Mouse (Mus musculus) adipocyte (in vitro differentiated cells): ENCODE measurements at regions not wholly inside any gene's neighbourhood (a gene's known extent, or its start where the extent isn't known, plus 50 kb on each side); places are given as distances from the start of the nearest gene placed in this dataset.

Experiments
- DNase-seq: peaks from one replicate; pipeline ENCODE4 v3.0.0-alpha.2; 2016; ENCODE audit warnings: low spot score

DNA sequence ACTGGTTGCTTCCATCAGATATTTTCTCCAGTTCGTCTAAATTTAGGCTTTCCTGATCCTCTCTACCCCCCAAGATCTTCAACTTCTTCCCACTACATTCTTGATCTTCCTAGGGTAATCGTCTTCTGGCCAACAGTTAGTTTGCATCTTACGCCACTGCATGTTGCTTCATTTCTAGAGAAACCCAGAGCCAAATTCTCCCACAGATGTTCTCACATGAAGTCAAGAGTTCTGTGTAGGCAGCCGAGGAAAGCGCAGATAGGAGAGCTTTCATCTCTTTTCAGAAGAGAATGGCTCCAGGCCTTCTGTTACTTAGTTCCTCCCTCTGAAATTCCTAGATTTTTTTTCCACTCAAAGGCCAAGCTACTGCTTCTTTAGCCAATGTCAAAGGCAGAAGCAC is 179.9 kb downstream of the Fgf10 start:
- peak; percentile 28 for DNase-seq

DNA sequence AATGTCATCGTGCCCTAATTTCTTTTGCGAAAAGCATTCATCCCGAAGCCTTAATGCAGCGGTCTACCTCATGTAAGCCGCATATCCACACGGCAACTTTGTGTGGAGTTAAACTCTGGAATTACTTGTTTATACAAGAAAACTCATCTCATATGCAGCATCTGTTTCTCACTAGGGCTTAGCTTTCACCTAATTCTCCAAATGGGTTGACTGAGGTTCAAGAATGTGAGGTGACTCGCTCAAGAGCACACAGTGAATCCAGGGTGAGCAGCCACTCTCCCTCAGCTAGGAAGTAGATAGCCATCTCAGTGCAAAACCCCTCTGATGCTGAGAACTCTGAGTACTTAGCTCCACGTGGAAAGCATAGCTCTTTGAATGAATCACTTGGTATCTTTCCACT is 181.1 kb downstream of the Fgf10 start:
- DNase-seq, result no peak

DNA sequence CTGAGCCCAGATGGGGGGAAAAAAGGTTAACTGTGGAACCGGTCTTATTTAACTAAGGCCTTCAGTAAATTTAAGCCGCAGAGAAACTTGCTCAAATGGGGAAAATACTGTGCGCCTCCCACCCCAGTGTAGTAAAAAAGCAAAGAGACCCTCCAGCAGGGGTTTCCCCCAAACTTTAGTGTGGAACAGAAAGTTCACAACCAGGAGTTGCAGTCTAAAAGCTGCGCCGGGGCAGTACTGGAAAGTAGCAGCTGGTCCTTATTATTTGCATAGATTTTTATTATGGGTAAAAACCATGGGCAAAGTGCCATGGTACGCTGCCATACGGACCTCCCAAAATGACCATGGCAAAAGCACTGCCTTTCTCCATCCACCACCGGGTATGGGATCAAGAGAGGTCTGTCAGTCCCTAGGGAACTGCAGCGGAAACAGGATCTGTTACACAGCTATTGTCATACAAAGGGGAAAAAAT is 216.8 kb downstream of the Fgf10 start:
- no peak for DNase-seq

DNA sequence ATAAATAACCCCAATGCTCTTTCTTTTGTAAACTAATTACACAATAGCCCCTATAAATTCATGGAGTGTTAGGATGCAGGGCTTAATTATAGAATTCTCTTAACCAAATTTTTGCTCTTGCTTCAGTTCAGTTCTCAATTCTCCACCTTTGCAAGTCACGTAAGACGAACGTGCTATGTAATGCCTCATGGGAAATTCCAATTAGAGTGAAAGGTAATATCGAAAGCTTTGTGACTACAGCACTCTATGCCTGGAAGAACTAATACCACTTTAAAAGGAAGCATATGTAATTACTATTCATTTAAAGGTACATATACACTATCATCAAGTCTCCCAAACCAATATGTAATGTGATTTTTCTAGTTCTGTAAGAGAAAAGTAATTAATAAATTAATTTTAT is 225.5 kb downstream of the Fgf10 start:
- DNase-seq, result no peak

DNA sequence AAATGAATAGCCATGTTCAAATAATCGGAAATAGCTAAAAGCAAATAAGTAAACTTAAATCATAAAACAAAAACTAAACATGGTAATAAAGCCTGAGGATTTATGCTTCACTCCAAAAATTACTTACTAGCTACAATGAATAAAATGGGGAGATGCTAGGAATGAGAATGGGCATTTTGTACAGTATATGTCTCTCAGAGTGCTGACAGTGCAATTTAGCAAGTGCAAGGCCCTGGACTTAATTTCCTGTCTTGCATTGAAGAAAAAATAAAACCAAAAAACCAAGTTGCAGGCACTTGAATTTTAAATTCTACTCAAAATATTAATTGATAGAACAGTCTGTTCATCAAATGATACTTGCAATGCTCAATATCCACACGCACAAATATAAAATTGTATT is 232.4 kb downstream of the Fgf10 start:
- DNase-seq, result no peak

DNA sequence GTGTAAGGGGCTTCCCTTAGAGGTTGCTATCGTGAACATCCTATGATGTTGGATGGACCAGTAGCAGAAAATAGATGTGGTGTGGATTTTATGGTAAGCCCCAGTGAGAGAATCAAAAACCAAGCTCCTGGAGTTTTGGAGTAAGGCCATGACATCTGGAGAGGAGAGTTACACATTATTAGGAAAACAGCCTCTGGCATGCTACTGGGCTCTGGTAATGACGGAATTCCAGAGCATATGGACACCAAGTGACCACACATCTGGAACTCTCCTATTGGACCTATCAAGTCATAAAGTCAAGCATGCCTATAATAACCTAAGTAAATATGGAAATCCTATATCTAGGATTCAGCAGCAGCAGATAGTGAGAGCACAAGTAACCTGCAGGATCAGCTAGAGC is 240.8 kb downstream of the Fgf10 start:
- no peak for DNase-seq

DNA sequence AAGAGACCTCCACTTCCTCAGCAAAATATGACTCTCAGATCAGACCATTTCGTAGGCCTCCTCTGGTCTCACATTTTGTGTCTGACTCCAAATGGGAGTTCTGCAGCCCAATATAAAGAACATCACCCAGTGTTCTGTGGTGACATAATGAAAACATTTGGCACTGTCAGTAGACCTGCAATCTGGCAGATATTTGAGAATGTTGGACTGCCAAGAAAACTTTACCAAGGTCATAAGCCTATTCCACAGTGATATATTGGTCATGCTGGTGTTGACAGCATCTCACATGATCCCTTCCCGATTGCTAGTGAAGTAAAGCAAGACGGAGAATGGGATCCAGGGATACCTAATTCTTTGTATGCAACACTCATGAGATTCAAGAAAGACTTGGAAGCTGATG is 271.2 kb downstream of the Fgf10 start:
- DNase-seq, result peak; percentile 64

DNA sequence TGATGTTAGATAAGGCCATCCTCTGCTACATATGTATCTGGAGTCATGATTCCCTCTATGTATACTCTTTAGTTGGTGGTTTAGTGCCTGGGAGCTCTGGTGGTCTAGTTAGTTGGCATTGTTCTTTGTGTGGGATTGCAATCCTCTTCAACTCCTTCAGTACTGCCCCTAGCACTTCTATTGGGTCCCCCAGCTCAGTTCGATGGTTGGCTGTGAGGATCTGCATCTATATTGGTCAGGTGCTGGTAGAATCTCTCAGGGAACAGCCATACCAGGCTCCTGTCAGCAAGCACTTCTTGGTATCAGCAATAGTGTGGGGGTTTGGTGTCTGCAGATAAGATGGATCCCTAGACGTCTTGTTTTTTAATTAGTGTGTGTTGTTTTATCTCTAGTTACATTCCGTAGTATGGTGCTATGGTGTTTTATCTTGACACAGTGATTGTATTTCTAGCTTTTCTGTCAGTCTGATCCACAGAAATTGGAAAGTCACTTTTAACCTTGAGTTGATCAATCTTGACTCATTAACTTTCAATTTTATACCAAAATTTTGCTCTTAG is 296.6 kb downstream of the Fgf10 start:
- no peak for DNase-seq

DNA sequence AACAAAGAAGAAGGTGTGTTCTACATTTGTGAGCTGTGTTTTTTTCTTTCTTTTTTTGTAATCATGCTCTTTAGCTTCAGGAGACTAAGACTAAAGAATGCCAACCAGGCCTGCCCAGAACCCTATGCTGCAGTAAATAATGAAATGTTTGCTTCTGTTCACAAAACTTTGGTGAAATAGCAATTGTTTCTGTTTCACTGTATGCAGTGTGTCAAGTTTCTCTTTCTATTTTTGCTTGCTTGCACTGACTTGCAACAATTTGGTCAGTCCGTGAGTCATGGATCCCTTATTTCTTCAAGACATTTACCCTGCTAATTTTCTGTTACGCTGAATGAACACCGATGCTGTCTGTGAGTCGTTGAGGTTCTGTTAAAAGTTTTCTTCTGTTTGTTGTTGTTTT is 298.1 kb downstream of the Fgf10 start:
- no peak for DNase-seq

DNA sequence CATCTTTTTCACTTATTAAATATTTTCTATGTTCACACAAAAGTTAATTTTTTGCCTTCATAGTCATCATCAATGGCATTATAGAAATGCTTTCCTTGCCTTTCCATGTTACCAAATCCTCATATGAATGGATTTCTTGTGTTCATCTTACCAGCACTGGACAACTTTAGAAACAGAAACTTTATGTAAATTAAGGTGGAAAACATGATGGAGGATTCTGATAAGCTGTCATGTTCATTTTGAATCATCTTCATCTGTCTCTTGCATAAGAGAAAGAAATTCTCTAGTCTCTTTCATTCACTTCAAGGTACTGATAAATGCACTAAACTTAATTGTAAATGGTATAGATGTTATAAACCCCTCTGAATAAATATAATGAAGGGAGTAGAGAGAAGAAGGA is 305.4 kb downstream of the Fgf10 start:
- DNase-seq, result peak; percentile 0

DNA sequence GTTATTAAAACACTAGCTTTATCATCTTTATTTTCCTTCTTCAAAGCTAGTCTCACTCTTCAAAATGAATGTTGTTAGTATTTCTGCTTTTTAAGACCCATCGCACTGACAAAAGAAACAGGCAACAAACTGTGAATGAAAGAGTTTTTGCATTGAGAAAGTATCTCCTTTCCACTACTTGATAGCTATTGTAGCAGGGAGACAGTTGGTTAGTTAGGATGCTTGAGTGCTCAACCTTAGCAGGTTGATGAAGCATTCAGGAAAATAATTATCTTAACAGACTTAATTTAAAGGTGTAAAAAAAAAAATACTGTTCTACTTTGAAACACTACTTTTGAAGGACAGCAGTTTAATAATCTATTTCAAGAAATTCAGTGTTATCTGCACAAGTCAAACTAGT is 305.9 kb downstream of the Fgf10 start:
- no peak for DNase-seq

DNA sequence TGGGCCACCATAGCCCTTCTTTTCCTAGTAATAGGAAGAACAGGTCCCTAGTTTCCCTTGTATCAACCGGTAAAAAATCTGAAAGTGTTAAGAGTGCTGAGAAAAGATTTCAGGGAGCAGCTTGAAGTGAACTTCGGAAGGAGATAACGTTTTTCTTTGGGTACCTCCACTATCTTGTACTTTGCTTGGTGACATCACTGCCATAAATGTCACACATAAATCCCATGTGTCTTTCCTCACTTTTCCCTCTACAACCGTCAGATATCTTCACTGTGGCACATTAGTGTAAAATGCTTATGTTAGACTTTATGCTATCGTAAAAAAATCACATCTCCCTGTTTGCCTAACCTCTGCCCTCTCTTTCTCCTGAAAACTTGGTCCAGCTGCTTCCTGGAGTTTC is 309.9 kb downstream of the Fgf10 start:
- no peak for DNase-seq

DNA sequence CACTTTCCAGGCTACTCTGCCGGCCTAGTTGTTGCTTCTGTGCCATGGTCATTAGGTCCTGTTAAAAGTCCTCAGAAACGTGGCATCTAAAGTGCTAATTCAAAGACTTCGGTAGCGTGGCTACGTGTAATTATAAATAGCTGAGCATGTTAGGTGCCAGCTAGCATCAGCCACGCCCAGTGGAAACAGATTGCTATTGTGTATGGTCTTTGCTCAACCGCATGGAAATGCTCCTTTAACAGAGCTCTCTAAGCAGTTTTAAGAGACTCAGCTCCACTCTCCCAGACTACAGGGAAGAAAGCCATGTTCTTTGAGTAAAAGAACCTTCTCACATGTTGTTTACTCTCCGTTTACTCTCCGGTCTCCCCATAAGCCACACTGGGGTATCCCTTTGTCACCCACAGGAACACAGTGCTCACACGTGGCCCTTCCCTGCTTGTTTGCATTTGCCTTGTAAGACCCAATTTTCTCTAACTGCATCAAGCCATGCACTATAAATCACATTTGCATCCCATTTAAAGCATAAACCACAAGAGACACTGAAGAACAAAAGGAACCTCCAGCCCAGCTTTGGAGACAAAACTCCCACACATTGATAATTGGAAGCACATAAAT is 311.7 kb downstream of the Fgf10 start:
- DNase-seq, result no peak

DNA sequence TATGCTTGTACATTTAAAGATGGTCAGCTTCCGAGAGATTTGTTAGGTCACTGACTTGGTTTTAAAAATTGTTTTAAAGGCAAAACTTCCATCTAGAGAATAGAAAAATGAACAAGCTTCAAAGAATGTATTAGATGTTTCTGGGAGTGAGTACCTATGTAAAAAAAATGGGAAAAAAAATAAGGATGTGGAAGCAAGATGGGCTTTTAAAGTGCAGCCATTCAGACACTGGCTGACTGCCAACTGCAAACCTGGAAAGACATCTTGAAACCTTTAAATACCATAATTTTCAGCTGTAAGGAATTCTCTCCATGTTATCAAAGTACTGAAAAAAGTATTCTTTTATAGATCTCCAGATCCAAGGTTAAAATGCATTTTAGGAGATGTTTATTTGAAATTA is 315.7 kb downstream of the Fgf10 start:
- no peak for DNase-seq

DNA sequence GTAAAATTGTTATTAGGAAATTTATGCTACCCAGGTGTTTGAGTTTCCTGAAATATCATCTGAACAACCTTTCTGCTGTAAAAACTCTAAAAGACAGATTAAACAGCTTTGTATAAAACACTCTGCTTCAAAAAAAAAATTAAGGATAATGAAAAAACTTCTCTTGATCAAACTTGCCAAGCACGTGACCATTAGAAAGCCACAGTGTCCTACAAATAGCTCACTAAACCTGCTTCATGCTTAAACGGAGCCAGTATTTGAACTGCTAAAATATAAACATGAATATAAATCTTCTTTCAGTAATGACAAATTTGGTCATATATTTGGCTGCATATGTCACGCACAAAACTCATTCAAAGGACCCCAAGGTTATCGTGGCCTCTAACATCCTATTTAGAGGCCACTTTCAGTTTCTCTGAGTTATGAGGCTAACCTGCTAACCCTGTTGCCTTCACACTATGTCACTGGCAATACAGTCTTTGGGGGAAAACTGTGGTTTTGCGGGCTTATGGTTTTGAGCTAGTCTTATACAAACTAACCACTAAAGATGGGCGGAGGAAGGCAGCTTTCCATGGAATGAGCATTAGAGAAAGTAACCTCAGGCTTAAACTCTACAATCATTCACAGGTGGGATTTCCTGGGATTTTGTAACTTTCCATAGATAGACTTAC is 355.8 kb downstream of the Fgf10 start:
- no peak for DNase-seq

DNA sequence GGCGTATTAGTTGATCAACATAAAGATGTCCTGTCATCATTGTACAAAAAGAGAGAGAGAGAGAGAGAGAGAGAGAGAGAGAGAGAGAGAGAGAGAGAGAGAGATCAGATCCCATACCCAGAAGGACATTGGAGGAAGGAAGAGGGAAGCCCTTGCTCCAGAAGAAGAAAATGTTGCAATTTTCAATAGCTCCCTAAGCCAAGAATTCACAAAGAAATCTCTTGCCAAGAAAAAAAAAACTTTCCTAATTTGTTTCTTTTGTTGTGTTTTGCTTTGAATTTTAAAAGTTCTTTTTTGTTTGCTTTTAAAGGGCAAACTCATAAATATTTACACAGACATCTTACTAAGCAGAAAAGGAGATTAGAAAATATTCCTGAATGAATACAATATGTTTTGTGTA is 370.0 kb downstream of the Fgf10 start:
- peak; percentile 30 for DNase-seq

DNA sequence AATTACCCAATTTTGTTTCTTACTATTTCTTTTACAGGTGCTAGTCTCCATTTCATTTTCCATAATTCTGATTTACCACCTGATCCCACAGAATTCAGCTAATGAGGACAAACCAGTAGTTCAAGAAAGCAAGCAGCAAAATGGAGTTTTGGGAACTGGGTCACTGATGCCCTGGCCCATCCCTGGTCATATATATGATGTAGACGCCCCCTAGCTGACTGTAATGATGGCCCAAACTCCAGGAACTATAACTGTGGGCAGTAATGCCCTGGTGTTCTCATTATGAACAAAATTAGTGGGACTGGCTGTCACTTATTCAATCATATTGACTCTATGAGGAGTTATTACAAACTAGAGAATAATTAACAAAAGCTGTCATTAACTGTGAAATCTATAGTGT is 375.5 kb downstream of the Fgf10 start:
- DNase-seq, result no peak

DNA sequence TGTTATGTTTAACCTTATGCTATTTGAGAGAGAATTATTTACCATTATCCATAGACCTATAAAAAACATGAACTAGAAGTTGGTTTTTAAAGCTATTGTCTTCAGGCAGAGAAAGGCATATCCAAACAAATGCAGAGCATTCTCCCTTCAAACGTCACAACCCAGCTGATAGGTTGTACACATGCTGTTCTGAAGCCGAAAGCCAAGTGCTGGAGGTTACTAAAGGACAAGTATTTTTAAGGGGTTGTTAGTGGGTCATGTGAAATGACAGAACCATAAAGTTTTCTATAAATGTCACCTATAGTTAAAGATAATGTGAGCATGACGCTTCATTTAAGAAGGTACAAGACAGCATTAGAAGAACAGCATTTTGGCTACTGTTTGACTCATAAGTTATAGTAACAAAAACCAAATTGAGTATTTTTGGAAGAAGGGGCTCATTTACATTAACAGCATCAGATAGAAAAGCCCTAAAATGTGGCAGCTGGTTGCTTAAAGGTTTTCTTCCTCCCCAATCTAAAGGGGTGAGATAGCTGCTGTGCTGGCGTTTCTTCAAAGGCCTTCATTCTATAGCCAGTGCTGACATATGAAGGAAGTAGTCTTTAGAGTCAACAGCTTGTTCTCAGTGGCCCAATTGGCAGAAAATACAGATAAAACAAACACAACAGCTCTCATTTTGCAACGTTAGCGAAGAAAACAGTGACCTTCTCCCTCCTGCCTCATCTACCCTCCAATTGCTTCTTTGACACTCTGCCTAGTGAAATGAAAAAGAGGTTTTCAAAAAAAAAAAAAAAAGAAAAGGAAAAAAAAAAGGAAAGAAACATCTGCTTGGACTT is 359.4 kb upstream of the Paip1 start:
- peak; percentile 61 for DNase-seq

DNA sequence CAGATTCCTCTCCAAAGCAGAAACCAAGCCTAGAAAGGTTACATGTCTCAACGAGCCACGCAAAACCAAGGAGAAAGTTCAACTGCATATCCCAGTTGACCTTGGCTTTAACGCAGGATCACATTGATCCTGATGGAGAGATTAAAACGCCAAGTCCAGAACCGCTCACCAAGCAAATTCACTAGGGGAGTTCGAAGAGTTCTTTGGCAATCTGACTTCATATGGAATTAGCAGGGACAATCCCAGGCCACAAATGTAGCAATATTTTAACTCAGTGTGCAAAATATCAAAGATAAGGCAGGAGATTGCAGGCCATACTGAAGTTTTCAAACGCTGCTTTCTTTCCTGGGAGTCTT is 358.8 kb upstream of the Paip1 start:
- no peak for DNase-seq

DNA sequence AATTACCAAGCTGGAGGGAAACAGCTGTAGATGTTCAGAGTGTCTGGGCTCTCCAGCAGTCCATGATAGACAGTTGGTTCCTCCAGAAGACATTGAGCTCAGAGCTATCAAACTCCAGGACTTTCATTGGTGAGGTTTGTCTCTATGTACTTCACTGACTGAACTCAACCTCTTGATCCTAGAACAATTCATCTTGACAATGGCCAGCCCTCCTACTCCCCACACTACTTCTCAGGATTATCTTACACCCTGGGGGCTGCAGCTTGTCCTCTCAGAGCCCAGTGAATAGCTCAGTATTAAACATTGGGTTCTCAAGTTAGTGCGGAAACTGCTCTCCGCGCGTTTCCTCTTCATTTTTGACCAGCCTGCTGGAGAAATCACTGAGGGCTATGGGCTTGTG is 349.2 kb upstream of the Paip1 start:
- no peak for DNase-seq

DNA sequence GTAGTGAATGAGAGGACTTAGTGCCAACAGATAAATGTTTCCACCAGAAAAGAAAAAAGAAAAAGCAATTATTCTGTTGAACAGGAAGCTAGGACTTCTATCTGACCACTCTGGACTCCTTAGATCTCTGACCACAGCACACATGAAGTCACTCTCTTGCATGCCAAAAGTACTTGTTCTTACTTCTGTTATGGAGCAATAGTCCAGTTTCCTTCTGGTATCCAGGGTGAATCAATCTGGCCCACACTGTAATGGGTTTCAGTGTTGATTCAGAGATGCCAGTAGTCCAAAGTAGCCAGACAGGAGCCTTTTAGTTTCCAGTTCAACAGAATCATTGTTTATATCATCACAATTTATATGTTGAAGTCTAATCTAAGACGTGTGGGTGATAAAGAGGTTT is 346.7 kb upstream of the Paip1 start:
- DNase-seq, result no peak

DNA sequence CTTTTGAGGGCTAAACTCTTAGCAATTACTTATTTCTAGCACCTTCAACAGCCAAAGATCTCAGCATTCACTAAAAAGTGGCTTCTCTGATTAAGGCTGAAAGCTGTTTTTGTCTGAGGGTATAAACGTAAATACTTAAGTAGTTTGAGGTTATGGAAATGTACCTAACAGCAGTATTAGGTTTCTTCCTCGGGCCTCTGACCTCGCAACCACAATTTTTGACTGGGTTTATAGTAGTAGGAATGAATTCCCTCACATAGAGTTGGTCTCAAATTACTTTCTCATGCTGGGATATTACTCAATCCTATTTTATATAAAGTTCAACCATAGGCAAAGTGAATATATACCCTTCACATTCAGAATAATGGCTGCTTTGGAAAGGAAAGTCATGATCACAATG is 310.5 kb upstream of the Paip1 start:
- DNase-seq, result no peak

DNA sequence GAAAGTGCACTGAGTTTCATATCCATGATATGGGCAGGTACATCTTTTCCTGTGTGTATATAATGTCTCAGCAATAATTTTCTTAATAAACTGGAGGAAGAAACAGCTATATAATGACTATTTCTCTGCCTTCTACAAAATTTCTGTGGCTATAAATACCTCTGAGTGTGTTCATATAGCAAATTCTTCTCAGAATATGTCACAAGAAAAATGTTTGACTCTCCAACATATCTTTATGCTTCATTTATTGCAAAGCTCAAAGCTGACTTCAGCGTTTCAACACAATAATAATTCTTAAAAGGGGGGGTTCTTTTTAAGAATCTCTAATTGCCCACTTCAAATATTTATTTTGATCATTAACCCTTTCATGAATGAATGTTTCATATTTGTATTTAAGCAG is 310.0 kb upstream of the Paip1 start:
- no peak for DNase-seq
